In the genomic region with DNA sequence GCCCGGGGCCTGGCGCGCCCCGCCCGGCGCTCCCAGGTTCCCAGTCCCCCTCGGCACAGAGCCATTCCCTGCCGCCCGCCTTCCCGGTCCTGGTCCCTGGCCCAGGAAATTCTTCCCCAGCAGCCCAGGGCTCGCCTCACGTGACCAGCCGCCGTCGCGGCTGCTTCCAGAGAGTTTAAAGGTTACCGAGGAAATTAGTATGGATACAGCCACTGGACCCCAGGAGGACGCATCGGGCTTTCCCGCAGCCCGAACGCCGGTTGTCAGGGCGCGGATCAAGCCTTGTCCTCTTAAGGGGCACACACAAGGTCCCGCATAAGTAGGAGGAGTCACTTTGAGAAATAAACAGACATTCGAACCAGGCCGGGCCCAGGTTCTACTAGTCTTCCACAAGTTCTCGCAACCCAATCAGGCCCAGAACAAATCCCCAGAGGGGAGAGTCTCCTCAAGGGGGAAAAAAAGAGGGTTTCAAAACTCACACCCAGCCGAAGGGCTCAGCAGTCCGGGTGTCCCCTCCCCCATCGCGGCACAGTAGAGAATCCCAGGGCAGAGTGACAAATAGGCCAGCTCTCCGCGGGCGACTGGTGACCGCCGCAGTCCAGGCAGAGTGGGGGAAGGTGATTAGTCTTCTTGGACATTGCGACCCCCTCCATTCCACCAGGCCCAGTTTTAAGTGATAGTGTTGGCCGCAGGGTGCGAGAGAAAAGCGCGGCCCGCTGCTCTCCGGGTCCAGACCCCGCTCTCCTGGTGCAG, we compare ENCODE assay signal across 8 mouse cellular contexts. TPM values are rescaled to one million over a fixed set of nuclear protein-coding genes. Genes with fewer than 3 reads are reported as not detected.
DNase-seq lines count a peak whose midpoint lies in the region; ATAC-seq lines count a peak whose summit lies in the region.

No protein-coding gene starts in this region.

- H3K4me1 ChIP-seq in heart, embryonic 15.5 days (replicated peaks), result peaks cover 39% of the 10 kb centered on the region
- H3K4me1 ChIP-seq in neural tube, embryonic 15.5 days, result peaks cover 46% of the 10 kb centered on the region

- peak; percentile 46; the same call in 1 of the 2 replicates for ATAC-seq in erythroid progenitor cell, adult 5-6 weeks (replicated peaks; ENCODE audit: low FRiP score, poor library complexity, severe bottlenecking)
- ATAC-seq in heart, embryonic 15.5 days (replicated peaks; ENCODE audit: insufficient number of reproducible peaks, insufficient read depth, low FRiP score, low read depth), result peak; percentile 64
- ATAC-seq in neural tube, embryonic 15.5 days (ENCODE audit: low FRiP score), result peak; percentile 32

- peak overlapping the region; percentile 94 for H3K9ac ChIP-seq in heart, embryonic 15.5 days
- H3K9ac ChIP-seq in neural tube, embryonic 15.5 days (replicated peaks), result peak overlapping the region; percentile 91

- H3K27ac ChIP-seq in heart, embryonic 15.5 days, result peak overlapping the region; percentile 99
- H3K27ac ChIP-seq in neural tube, embryonic 15.5 days (replicated peaks), result peak overlapping the region; percentile 94

- peak overlapping the region; percentile 85 for H3K4me3 ChIP-seq in heart, embryonic 15.5 days
- H3K4me3 ChIP-seq in neural tube, embryonic 15.5 days (replicated peaks), result peak overlapping the region; percentile 89

- DNase-seq in CD4-positive, CD25-positive, alpha-beta regulatory T cell, adult 2 months (ENCODE audit: low read depth, low spot score), result peak; percentile 70
- peak; percentile 89 for DNase-seq in adrenal gland, postnatal 25 days
- peak; percentile 94 for DNase-seq in kidney, postnatal 14 days
- peak; percentile 90 to 92 for DNase-seq in lung, adult 18-20 months
- DNase-seq in testis, postnatal 10 days (ENCODE audit: low spot score), result peak; percentile 87

- peak overlapping the region; percentile 80 for H3K4me2 ChIP-seq in heart, embryonic 15.5 days
- H3K4me2 ChIP-seq in neural tube, embryonic 15.5 days, result peak overlapping the region; percentile 98

- no peaks in the 10 kb centered on the region for H3K27me3 ChIP-seq in heart, embryonic 15.5 days
- H3K27me3 ChIP-seq in neural tube, embryonic 15.5 days (replicated peaks), result no peaks in the 10 kb centered on the region

- under 1% methylated on average over 46 of the region's 46 CpGs for WGBS in heart, embryonic 15.5 days
- under 1% methylated on average over 46 of the region's 46 CpGs for WGBS in neural tube, embryonic 15.5 days

- no peaks in the 10 kb centered on the region for H3K9me3 ChIP-seq in heart, embryonic 15.5 days (replicated peaks)
- no peaks in the 10 kb centered on the region for H3K9me3 ChIP-seq in neural tube, embryonic 15.5 days (replicated peaks)

- no peaks in the 10 kb centered on the region for H3K36me3 ChIP-seq in heart, embryonic 15.5 days
- H3K36me3 ChIP-seq in neural tube, embryonic 15.5 days, result no peaks in the 10 kb centered on the region

RNA-seq across cellular contexts. Expression of a gene that starts 0.8 kb away (rescaled TPM):
- 22.8 and 25.8 TPM in 2 replicates for total RNA-seq in adrenal gland, postnatal 25 days (2021)
- total RNA-seq in erythroid progenitor cell, adult 5-6 weeks (2015; ENCODE audit: low replicate concordance), result 2.9 and 4.0 TPM in 2 replicates
- 0.30 and 4.1 TPM in 2 replicates for total RNA-seq in erythroid progenitor cell, adult 5-6 weeks (2017; ENCODE audit: low replicate concordance)
- 8.5 and 9.6 TPM in 2 replicates for polyA plus RNA-seq in heart, embryonic 15.5 days (2015; fragmentation: Nextera tagmentation; extraction: Ambion mirVana)
- polyA plus RNA-seq in neural tube, embryonic 15.5 days (2015; fragmentation: Nextera tagmentation; extraction: Ambion mirVana), result 35.7 and 48.0 TPM in 2 replicates

RNA-seq across cellular contexts. Expression of a gene that starts 21.8 kb away (rescaled TPM):
- total RNA-seq in adrenal gland, postnatal 25 days (2021), result 19.7 and 25.5 TPM in 2 replicates
- 39.8 and 50.8 TPM in 2 replicates for total RNA-seq in erythroid progenitor cell, adult 5-6 weeks (2015; ENCODE audit: low replicate concordance)
- total RNA-seq in erythroid progenitor cell, adult 5-6 weeks (2017; ENCODE audit: low replicate concordance), result 67.0 and 82.8 TPM in 2 replicates
- 9.5 and 11.6 TPM in 2 replicates for polyA plus RNA-seq in heart, embryonic 15.5 days (2015; fragmentation: Nextera tagmentation; extraction: Ambion mirVana)
- polyA plus RNA-seq in neural tube, embryonic 15.5 days (2015; fragmentation: Nextera tagmentation; extraction: Ambion mirVana), result 13.9 and 14.7 TPM in 2 replicates

Comparison
In these comparisons a context has a peak if more than half of its experiments do, and no peak if none do; other contexts are left out.
1. Peak in every context shown above with its lines: DNase-seq, ATAC-seq, H3K4me3 ChIP-seq and H3K27ac ChIP-seq.